9 mouse cellular contexts compared by ENCODE assay signal in the genomic region with DNA sequence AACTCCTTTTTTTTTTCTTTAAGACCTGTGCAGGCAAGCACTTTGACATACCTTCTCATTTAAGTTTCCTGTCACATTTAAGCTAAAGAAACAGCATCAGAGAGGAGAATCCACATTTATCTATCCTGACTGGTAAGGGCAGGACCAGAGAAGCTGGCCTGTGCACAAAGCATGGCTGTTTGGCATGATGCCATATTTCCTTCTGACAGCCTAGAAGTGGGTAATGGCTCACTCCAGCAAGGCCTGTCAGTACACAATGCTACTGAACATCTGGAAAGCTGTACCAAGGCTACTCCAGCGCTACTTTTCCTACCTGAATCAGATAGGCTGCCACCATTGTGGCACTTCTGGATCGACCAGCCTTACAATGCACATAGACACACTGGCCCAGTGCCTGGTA. TPM values are rescaled to one million over a fixed set of nuclear protein-coding genes. Genes with fewer than 3 reads are reported as not detected.
A peak's percentile ranks its signal among the peaks of the same experiment; 100 is the strongest.
DNase-seq lines count a peak whose midpoint lies in the region; ATAC-seq and TF ChIP-seq lines count a peak whose summit lies in the region.
"Had no signal": no experiment of that assay in that cellular context is flagged by ENCODE, and none has a peak within 500 bp of the region (broad histone marks: within the 10 kb centered on the region; RNA-seq: fewer than 3 reads in every experiment).

No protein-coding gene starts in this region.

- intact Hi-C loops in heart, postnatal 25 days (cut with DNase I) = no loop called here

- H3K9me3 ChIP-seq in heart, embryonic 13.5 days = no peaks in the 10 kb centered on the region
- H3K9me3 ChIP-seq in lung, embryonic 14.5 days (ENCODE audit: low read depth, low read length) = no peaks in the 10 kb centered on the region
- H3K9me3 ChIP-seq in hindbrain, embryonic 10.5 days = no peaks in the 10 kb centered on the region

- H3K4me1 ChIP-seq in heart, embryonic 13.5 days = peaks cover 54% of the 10 kb centered on the region
- H3K4me1 ChIP-seq in lung, embryonic 14.5 days (ENCODE audit: insufficient read depth) = peaks cover 16% of the 10 kb centered on the region; the same call in 1 of the 2 replicates
- H3K4me1 ChIP-seq in hindbrain, embryonic 10.5 days (replicated peaks) = peaks cover 33% of the 10 kb centered on the region

- WGBS in heart, embryonic 13.5 days = 59% methylated on average over 2 of the region's 2 CpGs
- 61% methylated on average over 2 of the region's 2 CpGs for WGBS in lung, embryonic 14.5 days
- 97% methylated on average over 2 of the region's 2 CpGs for WGBS in hindbrain, embryonic 10.5 days

- DNase-seq in heart, postnatal 25 days (ENCODE audit: low spot score) = no peak
- peak; percentile 81 for DNase-seq in lung, embryonic 14.5 days
- no peak for DNase-seq in lung, postnatal 4 days
- peak; percentile 38 for DNase-seq in cerebellum, adult 9-11 months
- DNase-seq in lung, postnatal 14 days = peak; percentile 25
- no peak for DNase-seq in urinary bladder, postnatal 25 days (ENCODE audit: low spot score)
- DNase-seq in hindbrain, embryonic 10.5 days (ENCODE audit: low spot score) = no peak

- H3K9ac ChIP-seq in heart, embryonic 13.5 days = no peak overlapping the region; the same call in 1 of the 2 replicates
- H3K9ac ChIP-seq in lung, embryonic 14.5 days = peak overlapping the region; percentile 3; the same call in 1 of the 2 replicates

- no peak for ATAC-seq in heart, embryonic 13.5 days (ENCODE audit: extremely low read depth, insufficient number of reproducible peaks, low FRiP score, low TSS enrichment)
- ATAC-seq in lung, embryonic 14.5 days (ENCODE audit: insufficient read depth) = no peak

- H3K27me3 ChIP-seq in heart, embryonic 13.5 days (replicated peaks) = no peaks in the 10 kb centered on the region
- no peaks in the 10 kb centered on the region for H3K27me3 ChIP-seq in lung, embryonic 14.5 days (ENCODE audit: insufficient read depth, low read length)
- no peaks in the 10 kb centered on the region; the same call in 1 of the 2 replicates for H3K27me3 ChIP-seq in hindbrain, embryonic 10.5 days (ENCODE audit: insufficient read depth, poor library complexity, severe bottlenecking)

- H3K4me3 ChIP-seq in heart, embryonic 13.5 days = no peak overlapping the region
- no peak overlapping the region for H3K4me3 ChIP-seq in lung, embryonic 14.5 days (ENCODE audit: low read depth, low read length)
- no peak overlapping the region for H3K4me3 ChIP-seq in hindbrain, embryonic 10.5 days

- peak overlapping the region; percentile 51 for H3K27ac ChIP-seq in heart, embryonic 13.5 days (replicated peaks)
- no peak overlapping the region for H3K27ac ChIP-seq in lung, embryonic 14.5 days (ENCODE audit: low read depth)
- H3K27ac ChIP-seq in hindbrain, embryonic 10.5 days = no peak overlapping the region

- no peak for TF ChIP-seq CTCF in lung, embryonic 14.5 days (IDR thresholded peaks at IDR 0.05; ENCODE audit: low read depth)

- H3K4me2 ChIP-seq in heart, embryonic 13.5 days = no peak overlapping the region
- no peak overlapping the region for H3K4me2 ChIP-seq in lung, embryonic 14.5 days

- H3K36me3 ChIP-seq in heart, embryonic 13.5 days = peaks cover 66% of the 10 kb centered on the region
- H3K36me3 ChIP-seq in lung, embryonic 14.5 days (ENCODE audit: insufficient read depth) = peaks cover 56% of the 10 kb centered on the region
- peaks cover 57% of the 10 kb centered on the region for H3K36me3 ChIP-seq in hindbrain, embryonic 10.5 days

RNA-seq across cellular contexts. Expression of a gene that starts 9.0 kb away (rescaled TPM):
- 314 and 369 TPM in 2 replicates for polyA plus RNA-seq in heart, embryonic 13.5 days (2015; fragmentation: Nextera tagmentation; extraction: Ambion mirVana)
- total RNA-seq in heart, postnatal 25 days (2021) = 100 to 1,000 TPM; 854 to 889 TPM
- polyA plus RNA-seq in lung, embryonic 14.5 days (2014; fragmentation: Nextera tagmentation; extraction: Ambion mirVana) = 186 and 198 TPM in 2 replicates
- polyA plus RNA-seq in hindbrain, embryonic 10.5 days (2016; fragmentation: Nextera tagmentation; extraction: Ambion mirVana) = 189 and 220 TPM in 2 replicates

RNA-seq across cellular contexts. Expression of a gene that starts 9.1 kb away (rescaled TPM):
- 26.8 and 27.7 TPM in 2 replicates for polyA plus RNA-seq in heart, embryonic 13.5 days (2015; fragmentation: Nextera tagmentation; extraction: Ambion mirVana)
- total RNA-seq in heart, postnatal 25 days (2021) = 10 to 100 TPM; 18.0 to 22.2 TPM
- polyA plus RNA-seq in lung, embryonic 14.5 days (2014; fragmentation: Nextera tagmentation; extraction: Ambion mirVana) = 28.7 and 32.5 TPM in 2 replicates
- 55.9 and 56.8 TPM in 2 replicates for polyA plus RNA-seq in hindbrain, embryonic 10.5 days (2016; fragmentation: Nextera tagmentation; extraction: Ambion mirVana)

RNA-seq across cellular contexts. Expression of a gene that starts 26.5 kb away (rescaled TPM):
- polyA plus RNA-seq in heart, embryonic 13.5 days (2015; fragmentation: Nextera tagmentation; extraction: Ambion mirVana) = 93.9 and 98.7 TPM in 2 replicates
- total RNA-seq in heart, postnatal 25 days (2021) = 10 to 100 TPM; 80.9 to 84.4 TPM
- 65.0 and 68.0 TPM in 2 replicates for polyA plus RNA-seq in lung, embryonic 14.5 days (2014; fragmentation: Nextera tagmentation; extraction: Ambion mirVana)
- 129 and 141 TPM in 2 replicates for polyA plus RNA-seq in hindbrain, embryonic 10.5 days (2016; fragmentation: Nextera tagmentation; extraction: Ambion mirVana)

RNA-seq across cellular contexts. Expression of a gene that starts 28.0 kb away (rescaled TPM):
- 9.8 and 12.9 TPM in 2 replicates for polyA plus RNA-seq in heart, embryonic 13.5 days (2015; fragmentation: Nextera tagmentation; extraction: Ambion mirVana)
- 1 to 10 TPM; 3.6 to 4.1 TPM for total RNA-seq in heart, postnatal 25 days (2021)
- polyA plus RNA-seq in lung, embryonic 14.5 days (2014; fragmentation: Nextera tagmentation; extraction: Ambion mirVana) = 3.1 and 3.6 TPM in 2 replicates
- polyA plus RNA-seq in hindbrain, embryonic 10.5 days (2016; fragmentation: Nextera tagmentation; extraction: Ambion mirVana) = 2.4 and 9.6 TPM in 2 replicates
- total RNA-seq: common myeloid progenitor, adult 5-6 weeks had no signal

Comparison
In these comparisons a context has a peak if more than half of its experiments do, and no peak if none do; other contexts are left out.
1. DNase-seq: peak in lung, embryonic 14.5 days (single experiment), cerebellum, adult 9-11 months (single experiment) and lung, postnatal 14 days (single experiment); none in heart, postnatal 25 days (single experiment), lung, postnatal 4 days (0 of 2), urinary bladder, postnatal 25 days (single experiment) and hindbrain, embryonic 10.5 days (single experiment).